Mouse (Mus musculus): ENCODE results near the gene Epb41l1. TPM values are rescaled to one million over a fixed set of nuclear protein-coding genes. Genes with fewer than 3 reads are reported as not detected.

The Epb41l1 gene
- polyA plus RNA-seq, 1 experiment from 2014 or later = 2.1 TPM

GRCm38 (mm10) chr2:156486086-156486751 is 65.5 kb downstream of the Epb41l1 start:
- Histone ChIP-seq H3K9ac (ENCODE audit: low read length) (no peak overlapping the region), H3K4me1 (replicated peaks; ENCODE audit: control insufficient read depth, insufficient read depth, low read length) (peaks cover 10% of the 10 kb centered on the region), H3K4me3 (ENCODE audit: low read length) (no peak overlapping the region), H3K36me3 (ENCODE audit: control insufficient read depth, insufficient read depth, low read length) (no peaks in the 10 kb centered on the region), H3K27ac (ENCODE audit: low read length) (no peak overlapping the region), H3K27me3 (ENCODE audit: control insufficient read depth, insufficient read depth, low read depth, low read length) (no peaks in the 10 kb centered on the region), H3K4me2 (ENCODE audit: low read depth, low read length) (no peak overlapping the region), H3K9me3 (ENCODE audit: control insufficient read depth, low read length) (no peaks in the 10 kb centered on the region)
- 81% methylated on average over 12 of the region's 12 CpGs for WGBS
- ATAC-seq (ENCODE audit: low read depth) = no peak

- 77% methylated on average over 10 of the region's 10 CpGs for WGBS
- Histone ChIP-seq H3K4me3 (ENCODE audit: low read length) (no peak overlapping the region), H3K9me3 (ENCODE audit: control insufficient read depth, low read length) (no peaks in the 10 kb centered on the region), H3K27me3 (ENCODE audit: control insufficient read depth, insufficient read depth, low read depth, low read length) (no peaks in the 10 kb centered on the region), H3K4me2 (ENCODE audit: low read depth, low read length) (no peak overlapping the region), H3K36me3 (ENCODE audit: control insufficient read depth, insufficient read depth, low read length) (no peaks in the 10 kb centered on the region), H3K27ac (ENCODE audit: low read length) (no peak overlapping the region), H3K9ac (ENCODE audit: low read length) (no peak overlapping the region), H3K4me1 (replicated peaks; ENCODE audit: control insufficient read depth, insufficient read depth, low read length) (peaks cover 13% of the 10 kb centered on the region)
- no peak for ATAC-seq (ENCODE audit: low read depth)
These were observed 67.0 kb downstream of the Epb41l1 start for GRCm38 (mm10) chr2:156487589-156488160.

GRCm38 (mm10) chr2:156488166-156488814 is 67.6 kb downstream of the Epb41l1 start:
- Histone ChIP-seq H3K4me1 (replicated peaks; ENCODE audit: control insufficient read depth, insufficient read depth, low read length) (peaks cover 13% of the 10 kb centered on the region), H3K4me3 (ENCODE audit: low read length) (no peak overlapping the region), H3K9me3 (ENCODE audit: control insufficient read depth, low read length) (no peaks in the 10 kb centered on the region), H3K36me3 (ENCODE audit: control insufficient read depth, insufficient read depth, low read length) (no peaks in the 10 kb centered on the region), H3K4me2 (ENCODE audit: low read depth, low read length) (no peak overlapping the region), H3K9ac (ENCODE audit: low read length) (no peak overlapping the region), H3K27ac (ENCODE audit: low read length) (no peak overlapping the region), H3K27me3 (ENCODE audit: control insufficient read depth, insufficient read depth, low read depth, low read length) (no peaks in the 10 kb centered on the region)
- ATAC-seq (ENCODE audit: low read depth) = no peak
- WGBS = 76% methylated on average over 8 of the region's 8 CpGs

GRCm38 (mm10) chr2:156490176-156490575 is 69.5 kb downstream of the Epb41l1 start:
- no peak overlapping the region for H3K4me2 ChIP-seq (ENCODE audit: low read depth, low read length)
- no peak for ATAC-seq (ENCODE audit: low read depth)
- peak overlapping the region; percentile 9; the same call in 1 of the 2 replicates for H3K9ac ChIP-seq (ENCODE audit: low read length)
- H3K27ac ChIP-seq (ENCODE audit: low read length) = no peak overlapping the region
- peaks cover 13% of the 10 kb centered on the region for H3K4me1 ChIP-seq (replicated peaks; ENCODE audit: control insufficient read depth, insufficient read depth, low read length)
- no peaks in the 10 kb centered on the region for H3K36me3 ChIP-seq (ENCODE audit: control insufficient read depth, insufficient read depth, low read length)
- no peaks in the 10 kb centered on the region for H3K9me3 ChIP-seq (ENCODE audit: control insufficient read depth, low read length)
- H3K4me3 ChIP-seq (ENCODE audit: low read length) = no peak overlapping the region
- 29% methylated on average over 11 of the region's 11 CpGs for WGBS
- H3K27me3 ChIP-seq (ENCODE audit: control insufficient read depth, insufficient read depth, low read depth, low read length) = no peaks in the 10 kb centered on the region

- WGBS = 68% methylated on average over 5 of the region's 5 CpGs
- Histone ChIP-seq H3K9ac (ENCODE audit: low read length) (no peak overlapping the region), H3K4me3 (ENCODE audit: low read length) (no peak overlapping the region), H3K4me1 (replicated peaks; ENCODE audit: control insufficient read depth, insufficient read depth, low read length) (peaks cover 13% of the 10 kb centered on the region), H3K36me3 (ENCODE audit: control insufficient read depth, insufficient read depth, low read length) (no peaks in the 10 kb centered on the region), H3K27ac (ENCODE audit: low read length) (no peak overlapping the region), H3K4me2 (ENCODE audit: low read depth, low read length) (no peak overlapping the region), H3K9me3 (ENCODE audit: control insufficient read depth, low read length) (no peaks in the 10 kb centered on the region), H3K27me3 (ENCODE audit: control insufficient read depth, insufficient read depth, low read depth, low read length) (no peaks in the 10 kb centered on the region)
- ATAC-seq (ENCODE audit: low read depth) = no peak
These were observed 71.1 kb downstream of the Epb41l1 start for GRCm38 (mm10) chr2:156491796-156492195.

- Histone ChIP-seq H3K9me3 (ENCODE audit: control insufficient read depth, low read length) (no peaks in the 10 kb centered on the region), H3K9ac (ENCODE audit: low read length) (no peak overlapping the region), H3K4me1 (replicated peaks; ENCODE audit: control insufficient read depth, insufficient read depth, low read length) (peaks cover 13% of the 10 kb centered on the region), H3K27ac (ENCODE audit: low read length) (no peak overlapping the region), H3K4me2 (ENCODE audit: low read depth, low read length) (no peak overlapping the region), H3K36me3 (ENCODE audit: control insufficient read depth, insufficient read depth, low read length) (no peaks in the 10 kb centered on the region), H3K4me3 (ENCODE audit: low read length) (no peak overlapping the region), H3K27me3 (ENCODE audit: control insufficient read depth, insufficient read depth, low read depth, low read length) (no peaks in the 10 kb centered on the region)
- 46% methylated on average over 9 of the region's 9 CpGs for WGBS
- no peak for ATAC-seq (ENCODE audit: low read depth)
These were observed 73.1 kb downstream of the Epb41l1 start for GRCm38 (mm10) chr2:156493766-156494165.

- Histone ChIP-seq H3K4me1 (replicated peaks; ENCODE audit: control insufficient read depth, insufficient read depth, low read length) (peaks cover 13% of the 10 kb centered on the region), H3K4me3 (ENCODE audit: low read length) (no peak overlapping the region), H3K27ac (ENCODE audit: low read length) (no peak overlapping the region), H3K9me3 (ENCODE audit: control insufficient read depth, low read length) (no peaks in the 10 kb centered on the region), H3K27me3 (ENCODE audit: control insufficient read depth, insufficient read depth, low read depth, low read length) (no peaks in the 10 kb centered on the region), H3K4me2 (ENCODE audit: low read depth, low read length) (no peak overlapping the region), H3K9ac (ENCODE audit: low read length) (no peak overlapping the region), H3K36me3 (ENCODE audit: control insufficient read depth, insufficient read depth, low read length) (no peaks in the 10 kb centered on the region)
- no peak for ATAC-seq (ENCODE audit: low read depth)
- 79% methylated on average over 9 of the region's 9 CpGs for WGBS
These were observed 73.8 kb downstream of the Epb41l1 start for GRCm38 (mm10) chr2:156494465-156494864.

- H3K4me3 ChIP-seq (ENCODE audit: low read length) = no peak overlapping the region
- no peak overlapping the region for H3K27ac ChIP-seq (ENCODE audit: low read length)
- H3K36me3 ChIP-seq (ENCODE audit: control insufficient read depth, insufficient read depth, low read length) = no peaks in the 10 kb centered on the region
- no peaks in the 10 kb centered on the region for H3K9me3 ChIP-seq (ENCODE audit: control insufficient read depth, low read length)
- H3K4me1 ChIP-seq (replicated peaks; ENCODE audit: control insufficient read depth, insufficient read depth, low read length) = peaks cover 11% of the 10 kb centered on the region
- WGBS = 91% methylated on average over 12 of the region's 12 CpGs
- H3K4me2 ChIP-seq (ENCODE audit: low read depth, low read length) = no peak overlapping the region
- H3K27me3 ChIP-seq (ENCODE audit: control insufficient read depth, insufficient read depth, low read depth, low read length) = no peaks in the 10 kb centered on the region
- ATAC-seq (ENCODE audit: low read depth) = no peak
- H3K9ac ChIP-seq (ENCODE audit: low read length) = no peak overlapping the region
These were observed 74.2 kb downstream of the Epb41l1 start for GRCm38 (mm10) chr2:156494875-156495274.

- H3K27ac ChIP-seq (ENCODE audit: low read length) = no peak overlapping the region
- no peak overlapping the region for H3K4me3 ChIP-seq (ENCODE audit: low read length)
- H3K4me2 ChIP-seq (ENCODE audit: low read depth, low read length) = no peak overlapping the region
- no peak for ATAC-seq (ENCODE audit: low read depth)
- no peaks in the 10 kb centered on the region for H3K9me3 ChIP-seq (ENCODE audit: control insufficient read depth, low read length)
- no peaks in the 10 kb centered on the region for H3K4me1 ChIP-seq (replicated peaks; ENCODE audit: control insufficient read depth, insufficient read depth, low read length)
- 67% methylated on average over 5 of the region's 5 CpGs for WGBS
- H3K27me3 ChIP-seq (ENCODE audit: control insufficient read depth, insufficient read depth, low read depth, low read length) = no peaks in the 10 kb centered on the region
- H3K36me3 ChIP-seq (ENCODE audit: control insufficient read depth, insufficient read depth, low read length) = no peaks in the 10 kb centered on the region
- no peak overlapping the region for H3K9ac ChIP-seq (ENCODE audit: low read length)
These were observed 76.3 kb downstream of the Epb41l1 start for GRCm38 (mm10) chr2:156496816-156497566.
